Comparison of ENCODE assay signal across 8 mouse cellular contexts in genomic region chr2:133614672-133615071, GRCm38 (mm10).
DNase-seq lines count a peak whose midpoint lies in the region; ATAC-seq and TF ChIP-seq lines count a peak whose summit lies in the region.
"Had no signal": no experiment of that assay in that cellular context is flagged by ENCODE, and none has a peak within 500 bp of the region (broad histone marks: within the 10 kb centered on the region; RNA-seq: fewer than 3 reads in every experiment).

No protein-coding gene starts in this region.

- TF ChIP-seq POLR2A in small intestine, adult 2 months (IDR thresholded peaks at IDR 0.05; ENCODE audit: low read depth, low read length) = no peak

- no peak for ATAC-seq in neural tube, embryonic 15.5 days (ENCODE audit: low FRiP score)
- peak; percentile 85 for ATAC-seq in forebrain, embryonic 14.5 days
- 0 out of 2 replicates have a peak, but pooled peaks have one; percentile 31 for ATAC-seq in liver, embryonic 13.5 days (ENCODE audit: low read depth)
- no peak for ATAC-seq in inflammation-experienced regulatory T-cells, adult 6 months

- no peak overlapping the region for H3K27ac ChIP-seq in neural tube, embryonic 15.5 days (replicated peaks)
- H3K27ac ChIP-seq in forebrain, embryonic 14.5 days (ENCODE audit: low read depth, low read length) = no peak overlapping the region
- H3K27ac ChIP-seq in liver, embryonic 13.5 days = no peak overlapping the region
- no peak overlapping the region for H3K27ac ChIP-seq in small intestine, adult 2 months (ENCODE audit: insufficient read depth, low read depth, low read length)
- H3K27ac ChIP-seq: heart, embryonic 15.5 days had no signal

- H3K4me3 ChIP-seq in neural tube, embryonic 15.5 days (replicated peaks) = no peak overlapping the region
- H3K4me3 ChIP-seq in forebrain, embryonic 14.5 days (ENCODE audit: low read depth, low read length) = no peak overlapping the region
- H3K4me3 ChIP-seq in liver, embryonic 13.5 days (replicated peaks) = no peak overlapping the region
- H3K4me3 ChIP-seq in small intestine, adult 2 months (ENCODE audit: low read depth, low read length) = no peak overlapping the region
- H3K4me3 ChIP-seq: heart, embryonic 15.5 days had no signal

- no peaks in the 10 kb centered on the region for H3K4me1 ChIP-seq in neural tube, embryonic 15.5 days
- no peaks in the 10 kb centered on the region for H3K4me1 ChIP-seq in forebrain, embryonic 14.5 days (ENCODE audit: control insufficient read depth, insufficient read depth, low read length)
- no peaks in the 10 kb centered on the region for H3K4me1 ChIP-seq in liver, embryonic 13.5 days (replicated peaks)
- no peaks in the 10 kb centered on the region for H3K4me1 ChIP-seq in small intestine, adult 2 months (ENCODE audit: control insufficient read depth, insufficient read depth, insufficient read length, low read length)
- H3K4me1 ChIP-seq: heart, embryonic 15.5 days had no signal

- peak; percentile 44 for DNase-seq in neural tube, embryonic 10.5 days (ENCODE audit: extremely low spot score, low spot score)
- DNase-seq in brain, adult 2 months (ENCODE audit: low read depth, low spot score) = peak; percentile 51
- peak; percentile 78 for DNase-seq in forebrain, embryonic 14.5 days (ENCODE audit: low spot score)
- no peak for DNase-seq in liver, embryonic 13.5 days

- no peaks in the 10 kb centered on the region for H3K9me3 ChIP-seq in neural tube, embryonic 15.5 days (replicated peaks)
- no peaks in the 10 kb centered on the region for H3K9me3 ChIP-seq in forebrain, embryonic 14.5 days (replicated peaks; ENCODE audit: control insufficient read depth, low read length)
- H3K9me3 ChIP-seq in liver, embryonic 13.5 days (replicated peaks) = no peaks in the 10 kb centered on the region
- H3K9me3 ChIP-seq: heart, embryonic 15.5 days had no signal

- H3K27me3 ChIP-seq in neural tube, embryonic 15.5 days (replicated peaks) = no peaks in the 10 kb centered on the region
- H3K27me3 ChIP-seq in forebrain, embryonic 14.5 days (replicated peaks; ENCODE audit: control insufficient read depth, insufficient read depth, low read length) = no peaks in the 10 kb centered on the region
- H3K27me3 ChIP-seq in liver, embryonic 13.5 days = peaks cover 15% of the 10 kb centered on the region
- H3K27me3 ChIP-seq in small intestine, adult 2 months (ENCODE audit: control insufficient read depth, insufficient read depth, low read length) = no peaks in the 10 kb centered on the region
- H3K27me3 ChIP-seq: heart, embryonic 15.5 days had no signal

- H3K4me2 ChIP-seq in neural tube, embryonic 15.5 days = no peak overlapping the region
- no peak overlapping the region for H3K4me2 ChIP-seq in forebrain, embryonic 14.5 days (ENCODE audit: low read length)
- no peak overlapping the region for H3K4me2 ChIP-seq in liver, embryonic 13.5 days
- H3K4me2 ChIP-seq: heart, embryonic 15.5 days had no signal

- no peak overlapping the region for H3K9ac ChIP-seq in neural tube, embryonic 15.5 days (replicated peaks)
- H3K9ac ChIP-seq in forebrain, embryonic 14.5 days (ENCODE audit: low read length) = no peak overlapping the region
- no peak overlapping the region for H3K9ac ChIP-seq in liver, embryonic 13.5 days
- H3K9ac ChIP-seq: heart, embryonic 15.5 days had no signal

- peak; percentile 58; the same call in 1 of the 2 replicates for TF ChIP-seq CTCF in small intestine, adult 2 months (IDR thresholded peaks at IDR 0.05; ENCODE audit: extremely low read depth, insufficient read length, insufficient replicate concordance, low read depth, low read length)

- H3K36me3 ChIP-seq in neural tube, embryonic 15.5 days = no peaks in the 10 kb centered on the region
- H3K36me3 ChIP-seq in forebrain, embryonic 14.5 days (ENCODE audit: control insufficient read depth, insufficient read depth, low read length) = no peaks in the 10 kb centered on the region
- H3K36me3 ChIP-seq in liver, embryonic 13.5 days = no peaks in the 10 kb centered on the region
- H3K36me3 ChIP-seq in small intestine, adult 2 months (ENCODE audit: control insufficient read depth, insufficient read depth, low read length) = no peaks in the 10 kb centered on the region
- H3K36me3 ChIP-seq: heart, embryonic 15.5 days had no signal

- WGBS in neural tube, embryonic 15.5 days = 28% methylated on average over 4 of the region's 4 CpGs
- 24% methylated on average over 4 of the region's 4 CpGs for WGBS in forebrain, embryonic 14.5 days
- 21% methylated on average over 4 of the region's 4 CpGs for WGBS in liver, embryonic 13.5 days (ENCODE audit: insufficient replicate concordance)
- 35% methylated on average over 4 of the region's 4 CpGs for WGBS in small intestine, adult 2 months

Comparison
In these comparisons a context has a peak if more than half of its experiments do, and no peak if none do; other contexts are left out.
1. ATAC-seq: peak in forebrain, embryonic 14.5 days (single experiment) and liver, embryonic 13.5 days (single experiment); none in neural tube, embryonic 15.5 days (single experiment) and inflammation-experienced regulatory T-cells, adult 6 months (single experiment).